Mouse (Mus musculus): ENCODE data around the gene Trpv5. TPM values are rescaled to one million over a fixed set of nuclear protein-coding genes. Genes with fewer than 3 reads are reported as not detected.

Gene Trpv5
- polyA plus RNA-seq, 1 experiment = 0.09 TPM

DNA sequence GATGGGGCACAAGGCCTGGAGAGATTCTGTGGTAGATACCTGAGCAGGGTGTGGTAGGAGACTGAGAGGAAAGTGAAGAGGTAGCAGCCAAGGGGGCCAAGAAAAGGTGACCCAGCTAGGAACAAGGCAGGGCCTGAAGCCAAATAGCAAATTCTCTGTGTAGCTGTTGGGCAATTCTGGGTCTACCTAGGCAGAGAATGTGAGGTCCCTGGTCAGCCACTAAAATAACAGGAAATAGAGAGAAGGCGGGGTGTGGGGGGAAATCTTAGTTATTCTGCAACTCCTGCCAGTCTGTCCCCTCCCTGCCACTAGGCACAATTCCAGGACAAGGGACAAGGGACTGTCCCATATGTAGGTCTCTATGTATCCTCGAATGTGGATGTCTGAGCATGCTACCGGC is 37.3 kb downstream of the Trpv5 start:
- Histone ChIP-seq H3K36me3 (ENCODE audit: control insufficient read depth, insufficient read depth, low read length) (no peaks in the 10 kb centered on the region), H3K4me3 (ENCODE audit: extremely low read depth, insufficient read depth, insufficient read length) (no peak overlapping the region), H3K4me1 (ENCODE audit: control insufficient read depth, insufficient read depth, insufficient read length) (no peaks in the 10 kb centered on the region), H3K27ac (ENCODE audit: insufficient read depth, low read length) (no peak overlapping the region), H3K27me3 (ENCODE audit: control insufficient read depth, insufficient read depth, low read length) (no peaks in the 10 kb centered on the region)
- TF ChIP-seq CTCF (IDR thresholded peaks at IDR 0.05; ENCODE audit: extremely low read depth, insufficient read depth, insufficient read length, insufficient replicate concordance) (no peak), POLR2A (IDR thresholded peaks at IDR 0.05; ENCODE audit: low read depth, low read length) (no peak)
- WGBS = 86% methylated on average over 3 of the region's 3 CpGs
- no peak for DNase-seq (ENCODE audit: low read depth in 1 of 2, low spot score in 2 of 2)

DNA sequence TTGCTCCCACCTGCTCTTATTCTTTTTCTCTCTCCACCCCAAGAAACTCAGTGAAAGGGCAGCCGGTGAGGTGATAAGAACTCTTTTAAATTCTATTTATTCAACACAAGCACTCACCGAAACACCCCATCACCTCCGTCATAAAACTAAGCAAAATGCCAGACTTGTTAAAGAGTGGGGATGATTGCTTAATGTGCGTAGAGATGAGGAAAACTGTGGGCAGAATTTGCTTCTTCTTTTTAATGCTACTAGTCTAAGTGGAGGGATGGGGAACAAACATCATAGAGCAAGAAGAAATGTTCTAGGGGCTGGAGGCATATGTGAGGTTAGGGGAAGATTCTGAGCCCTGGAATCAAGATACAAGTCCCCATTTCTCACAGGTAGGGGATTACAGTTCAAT is 37.8 kb downstream of the Trpv5 start:
- DNase-seq (ENCODE audit: low read depth in 1 of 2, low spot score in 2 of 2) = no peak
- WGBS = 88% methylated on average over 4 of the region's 4 CpGs
- H3K27me3 ChIP-seq (ENCODE audit: control insufficient read depth, insufficient read depth, low read length) = no peaks in the 10 kb centered on the region
- H3K36me3 ChIP-seq (ENCODE audit: control insufficient read depth, insufficient read depth, low read length) = no peaks in the 10 kb centered on the region
- no peaks in the 10 kb centered on the region for H3K4me1 ChIP-seq (ENCODE audit: control insufficient read depth, insufficient read depth, insufficient read length)
- TF ChIP-seq CTCF (IDR thresholded peaks at IDR 0.05; ENCODE audit: extremely low read depth, insufficient read depth, insufficient read length, insufficient replicate concordance) = no peak
- no peak for TF ChIP-seq POLR2A (IDR thresholded peaks at IDR 0.05; ENCODE audit: low read depth, low read length)
- H3K27ac ChIP-seq (ENCODE audit: insufficient read depth, low read length) = no peak overlapping the region
- H3K4me3 ChIP-seq (ENCODE audit: extremely low read depth, insufficient read depth, insufficient read length) = no peak overlapping the region

DNA sequence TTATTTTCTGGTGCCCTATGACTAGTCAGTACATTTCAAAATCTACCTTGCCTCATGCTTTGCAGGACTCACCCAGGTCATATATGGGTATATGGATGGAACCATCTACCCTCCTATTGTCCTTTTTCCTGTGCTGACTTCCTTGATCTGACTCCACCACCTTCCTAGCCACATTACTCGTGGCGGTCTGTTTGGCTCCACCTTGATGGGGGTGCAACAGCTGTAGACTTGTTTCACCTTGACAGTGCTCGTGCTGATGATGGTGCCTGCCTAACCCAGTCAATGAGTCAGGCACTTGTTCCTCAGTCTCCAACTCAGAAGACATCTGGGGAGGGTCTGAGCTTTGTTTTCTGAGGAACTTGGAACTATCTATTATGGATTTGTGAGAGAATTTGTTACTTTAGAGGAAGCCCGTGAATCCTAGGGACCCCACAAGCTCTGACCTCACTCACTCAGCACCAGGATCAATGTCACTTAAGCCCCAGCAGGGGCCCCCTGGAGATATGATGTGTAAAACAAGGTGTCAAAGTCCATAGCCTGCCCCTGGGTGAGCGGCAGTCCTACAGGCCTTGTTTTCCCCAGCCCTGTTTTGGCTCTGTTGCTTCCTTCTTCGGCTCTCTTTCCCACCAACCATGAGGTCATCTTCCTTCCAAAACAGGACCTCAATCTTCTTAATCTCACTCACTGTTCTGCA is 39.2 kb downstream of the Trpv5 start:
- Histone ChIP-seq H3K36me3 (ENCODE audit: control insufficient read depth, insufficient read depth, low read length) (no peaks in the 10 kb centered on the region), H3K4me3 (ENCODE audit: extremely low read depth, insufficient read depth, insufficient read length) (no peak overlapping the region), H3K27me3 (ENCODE audit: control insufficient read depth, insufficient read depth, low read length) (no peaks in the 10 kb centered on the region), H3K4me1 (ENCODE audit: control insufficient read depth, insufficient read depth, insufficient read length) (no peaks in the 10 kb centered on the region), H3K27ac (ENCODE audit: insufficient read depth, low read length) (no peak overlapping the region)
- WGBS = 86% methylated on average over 6 of the region's 6 CpGs
- no peak for DNase-seq (ENCODE audit: low read depth in 1 of 2, low spot score in 2 of 2)
- TF ChIP-seq CTCF (IDR thresholded peaks at IDR 0.05; ENCODE audit: extremely low read depth, insufficient read depth, insufficient read length, insufficient replicate concordance) (no peak), POLR2A (IDR thresholded peaks at IDR 0.05; ENCODE audit: low read depth, low read length) (no peak)

DNA sequence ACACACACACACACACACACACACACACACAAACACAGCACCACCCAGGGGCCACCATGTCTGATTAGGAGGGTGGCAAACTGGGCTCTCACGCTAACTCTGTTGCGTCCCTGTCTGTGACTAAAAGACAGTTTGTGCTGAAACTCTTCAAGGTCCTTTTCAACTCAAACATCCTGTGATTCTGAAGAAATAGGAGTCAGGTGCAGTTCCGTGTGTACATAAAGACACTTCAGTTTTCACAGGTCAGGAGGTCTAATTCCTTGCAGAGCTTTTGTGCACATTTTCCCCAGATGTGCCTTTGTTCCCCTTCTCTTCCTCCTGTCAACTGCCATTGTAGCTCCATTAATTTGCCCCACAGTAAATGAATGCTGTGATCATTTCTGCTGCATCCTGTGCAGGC is 40.1 kb downstream of the Trpv5 start:
- 86% methylated on average over 3 of the region's 3 CpGs for WGBS
- no peak for DNase-seq (ENCODE audit: low read depth in 1 of 2, low spot score in 2 of 2)
- Histone ChIP-seq H3K36me3 (ENCODE audit: control insufficient read depth, insufficient read depth, low read length) (no peaks in the 10 kb centered on the region), H3K4me1 (ENCODE audit: control insufficient read depth, insufficient read depth, insufficient read length) (no peaks in the 10 kb centered on the region), H3K4me3 (ENCODE audit: extremely low read depth, insufficient read depth, insufficient read length) (no peak overlapping the region), H3K27me3 (ENCODE audit: control insufficient read depth, insufficient read depth, low read length) (no peaks in the 10 kb centered on the region), H3K27ac (ENCODE audit: insufficient read depth, low read length) (no peak overlapping the region)
- TF ChIP-seq CTCF (IDR thresholded peaks at IDR 0.05; ENCODE audit: extremely low read depth, insufficient read depth, insufficient read length, insufficient replicate concordance) = no peak
- TF ChIP-seq POLR2A (IDR thresholded peaks at IDR 0.05; ENCODE audit: low read depth, low read length) = no peak

DNA sequence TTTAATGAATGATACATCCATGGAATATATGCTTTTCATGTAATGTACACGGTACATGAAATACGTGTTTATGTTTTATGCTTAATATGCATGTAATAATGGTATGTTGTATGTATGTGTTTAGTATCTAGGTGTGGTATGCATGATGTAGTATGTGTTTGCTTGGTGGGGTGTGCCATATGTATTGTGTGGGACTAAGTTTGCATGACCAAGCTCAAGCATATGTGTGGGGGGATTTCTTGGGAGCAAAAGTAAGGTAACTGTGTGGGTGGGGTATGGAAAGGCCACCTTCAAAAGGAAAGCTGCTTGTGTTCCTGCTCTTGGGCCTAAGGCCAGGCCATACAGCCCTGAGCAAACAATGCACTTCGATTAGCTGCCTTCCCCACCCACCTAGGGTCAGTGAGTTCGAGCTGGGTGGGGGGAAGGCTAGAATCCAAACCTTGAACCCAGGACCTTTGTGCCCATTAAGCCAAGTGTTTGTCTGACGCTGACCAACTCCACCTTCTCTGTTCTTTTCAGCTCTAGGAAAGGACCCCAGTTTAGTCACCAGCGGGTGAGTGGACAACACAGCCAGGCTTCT is 42.6 kb downstream of the Trpv5 start:
- Histone ChIP-seq H3K4me3 (ENCODE audit: extremely low read depth, insufficient read depth, insufficient read length) (no peak overlapping the region), H3K4me1 (ENCODE audit: control insufficient read depth, insufficient read depth, insufficient read length) (no peaks in the 10 kb centered on the region), H3K27ac (ENCODE audit: insufficient read depth, low read length) (no peak overlapping the region), H3K27me3 (ENCODE audit: control insufficient read depth, insufficient read depth, low read length) (no peaks in the 10 kb centered on the region), H3K36me3 (ENCODE audit: control insufficient read depth, insufficient read depth, low read length) (no peaks in the 10 kb centered on the region)
- DNase-seq (ENCODE audit: low read depth in 1 of 2, low spot score in 2 of 2) = no peak
- 89% methylated on average over 6 of the region's 6 CpGs for WGBS
- no peak for TF ChIP-seq CTCF (IDR thresholded peaks at IDR 0.05; ENCODE audit: extremely low read depth, insufficient read depth, insufficient read length, insufficient replicate concordance)
- TF ChIP-seq POLR2A (IDR thresholded peaks at IDR 0.05; ENCODE audit: low read depth, low read length) = no peak

DNA sequence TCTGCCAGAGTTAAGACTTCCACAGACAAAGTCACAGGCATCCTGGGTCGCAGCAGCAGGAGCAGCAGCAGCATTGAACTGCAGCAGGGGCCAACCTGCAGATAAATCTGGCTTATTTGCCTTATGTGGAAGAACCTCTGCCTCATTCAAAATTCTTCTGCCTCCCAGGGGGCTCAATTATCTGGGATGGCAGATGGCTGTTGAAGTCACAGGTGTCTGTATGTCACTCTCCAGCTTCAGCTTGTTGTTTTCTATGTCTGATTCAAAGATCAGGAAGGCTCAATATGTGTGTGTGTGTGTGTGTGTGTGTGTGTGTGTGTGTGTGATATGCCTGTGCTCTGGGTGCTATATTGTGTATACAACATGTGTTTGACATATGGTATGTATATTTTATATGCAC is 43.2 kb downstream of the Trpv5 start:
- 62% methylated on average over 1 of the region's 1 CpGs for WGBS
- TF ChIP-seq POLR2A (IDR thresholded peaks at IDR 0.05; ENCODE audit: low read depth, low read length) = no peak
- TF ChIP-seq CTCF (IDR thresholded peaks at IDR 0.05; ENCODE audit: extremely low read depth, insufficient read depth, insufficient read length, insufficient replicate concordance) = no peak
- no peak overlapping the region for H3K4me3 ChIP-seq (ENCODE audit: extremely low read depth, insufficient read depth, insufficient read length)
- no peak for DNase-seq (ENCODE audit: low read depth in 1 of 2, low spot score in 2 of 2)
- no peaks in the 10 kb centered on the region for H3K4me1 ChIP-seq (ENCODE audit: control insufficient read depth, insufficient read depth, insufficient read length)
- H3K27ac ChIP-seq (ENCODE audit: insufficient read depth, low read length) = no peak overlapping the region
- no peaks in the 10 kb centered on the region for H3K36me3 ChIP-seq (ENCODE audit: control insufficient read depth, insufficient read depth, low read length)
- H3K27me3 ChIP-seq (ENCODE audit: control insufficient read depth, insufficient read depth, low read length) = no peaks in the 10 kb centered on the region

DNA sequence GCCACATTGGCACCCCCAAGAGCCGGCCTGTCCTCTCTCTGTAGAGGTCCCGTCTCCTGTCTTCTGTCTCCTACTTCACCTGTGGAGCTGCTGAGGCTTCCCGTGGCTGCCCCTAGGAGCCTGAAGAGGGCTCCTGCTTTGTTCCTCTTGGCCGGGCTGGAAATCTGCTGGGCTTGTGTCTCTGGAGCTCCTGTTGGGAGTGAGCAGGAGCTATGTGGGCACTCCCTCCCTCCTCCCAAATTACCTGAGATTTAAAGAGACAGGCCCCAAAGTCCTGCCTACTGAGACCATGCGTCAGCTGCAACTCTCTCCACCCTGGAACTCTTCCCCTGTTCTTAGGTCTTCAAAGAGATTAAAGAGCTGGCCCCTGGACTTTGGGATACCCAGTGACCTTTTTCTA is 44.4 kb downstream of the Trpv5 start, which contains the start of gene Trpv6:
Trpv6 (minus strand) TSS at position 228 of the 400 bp plus-strand sequence.
- Histone ChIP-seq H3K4me3 (ENCODE audit: extremely low read depth, insufficient read depth, insufficient read length) (no peak within 1 kb of the TSS), H3K27ac (ENCODE audit: insufficient read depth, low read length) (no peak within 1 kb of the TSS), H3K27me3 (ENCODE audit: control insufficient read depth, insufficient read depth, low read length) (no peaks in the 10 kb centered on the region), H3K4me1 (ENCODE audit: control insufficient read depth, insufficient read depth, insufficient read length) (no peaks in the 10 kb centered on the region), H3K36me3 (ENCODE audit: control insufficient read depth, insufficient read depth, low read length) (no peaks in the 10 kb centered on the region)
- no peak for DNase-seq (ENCODE audit: low read depth in 1 of 2, low spot score in 2 of 2)
- 83% methylated on average over 5 of the region's 5 CpGs for WGBS
- no peak for TF ChIP-seq POLR2A (IDR thresholded peaks at IDR 0.05; ENCODE audit: low read depth, low read length)
- no peak for TF ChIP-seq CTCF (IDR thresholded peaks at IDR 0.05; ENCODE audit: extremely low read depth, insufficient read depth, insufficient read length, insufficient replicate concordance)

Measured in spleen, adult 2 months (tissue).